ENCODE assay signal across 8 mouse cellular contexts in genomic region chr7:27259271-27259721, GRCm38 (mm10). TPM values are rescaled to one million over a fixed set of nuclear protein-coding genes. Genes with fewer than 3 reads are reported as not detected.
A peak's percentile ranks its signal among the peaks of the same experiment; 100 is the strongest.
DNase-seq lines count a peak whose midpoint lies in the region; ATAC-seq and TF ChIP-seq lines count a peak whose summit lies in the region.

No protein-coding gene starts in this region.

- ATAC-seq in kidney, embryonic 15.5 days (replicated peaks; ENCODE audit: low FRiP score) = 0 out of 2 replicates have a peak, but pooled peaks have one; percentile 7

- WGBS in kidney, embryonic 15.5 days = 7% methylated on average over 9 of the region's 9 CpGs

- H3K4me1 ChIP-seq in kidney, embryonic 15.5 days = peaks cover 39% of the 10 kb centered on the region
- peaks cover 67% of the 10 kb centered on the region for H3K4me1 ChIP-seq in E14TG2a.4 (replicated peaks; ENCODE audit: low read depth, low read length)

- no peak for DNase-seq in kidney, adult 18-20 months
- peak; percentile 74 for DNase-seq in cerebellum, adult 9-11 months
- peak; percentile 31 for DNase-seq in heart, postnatal 4 days
- peak; percentile 41 for DNase-seq in mesoderm, embryonic 11.5 days (ENCODE audit: low read depth, low spot score)
- no peak for DNase-seq in left cerebral cortex, adult 18-20 months (ENCODE audit: low spot score in 2 of 2)
- DNase-seq in urinary bladder, postnatal 14 days (ENCODE audit: low spot score) = no peak

- peak overlapping the region; percentile 79 for H3K9ac ChIP-seq in kidney, embryonic 15.5 days

- H3K4me3 ChIP-seq in kidney, embryonic 15.5 days (replicated peaks) = peak overlapping the region; percentile 84
- peak overlapping the region; percentile 85 for H3K4me3 ChIP-seq in E14TG2a.4 (replicated peaks; ENCODE audit: low read length)

- H3K27me3 ChIP-seq in kidney, embryonic 15.5 days = no peaks in the 10 kb centered on the region
- no peaks in the 10 kb centered on the region for H3K27me3 ChIP-seq in E14TG2a.4 (ENCODE audit: insufficient read depth, low read length)

- H3K9me3 ChIP-seq in kidney, embryonic 15.5 days (replicated peaks) = no peaks in the 10 kb centered on the region
- H3K9me3 ChIP-seq in E14TG2a.4 (ENCODE audit: low read length) = no peaks in the 10 kb centered on the region

- peak overlapping the region; percentile 67 for H3K27ac ChIP-seq in kidney, embryonic 15.5 days

- peaks cover 23% of the 10 kb centered on the region for H3K36me3 ChIP-seq in kidney, embryonic 15.5 days
- H3K36me3 ChIP-seq in E14TG2a.4 (ENCODE audit: insufficient read depth, low read length) = peaks cover 35% of the 10 kb centered on the region

- no peak for TF ChIP-seq CTCF in E14TG2a.4 (conservative IDR thresholded peaks at IDR 0.05; ENCODE audit: low read length)

- H3K4me2 ChIP-seq in kidney, embryonic 15.5 days = peak overlapping the region; percentile 92

RNA-seq across cellular contexts. Expression of gene Numbl, which starts 1.1 kb away (rescaled TPM):
- polyA plus RNA-seq in kidney, embryonic 15.5 days (2015; fragmentation: Nextera tagmentation; extraction: Ambion mirVana) = 15.3 and 18.5 TPM in 2 replicates
- total RNA-seq in heart, postnatal 4 days (2021) = 10 to 100 TPM; 11.5 to 12.1 TPM
- 100 to 1,000 TPM; 108 to 128 TPM for total RNA-seq in left cerebral cortex, adult 18-20 months (2021)

RNA-seq across cellular contexts. Expression of gene Coq8b, which starts 26.5 kb away (rescaled TPM):
- 20.9 and 23.1 TPM in 2 replicates for polyA plus RNA-seq in kidney, embryonic 15.5 days (2015; fragmentation: Nextera tagmentation; extraction: Ambion mirVana)
- total RNA-seq in heart, postnatal 4 days (2021) = 10 to 100 TPM; 10.2 to 11.2 TPM
- 10 to 100 TPM; 33.6 to 39.6 TPM for total RNA-seq in left cerebral cortex, adult 18-20 months (2021)

RNA-seq across cellular contexts. Expression of gene Itpkc, which starts 30.8 kb away (rescaled TPM):
- polyA plus RNA-seq in kidney, embryonic 15.5 days (2015; fragmentation: Nextera tagmentation; extraction: Ambion mirVana) = 4.4 and 5.2 TPM in 2 replicates
- total RNA-seq in heart, postnatal 4 days (2021) = 1 to 10 TPM; 4.6 to 5.3 TPM
- total RNA-seq in left cerebral cortex, adult 18-20 months (2021) = 10 to 100 TPM; 11.3 to 11.7 TPM

Comparison
In these comparisons a context has a peak if more than half of its experiments do, and no peak if none do; other contexts are left out.
1. DNase-seq: peak in cerebellum, adult 9-11 months (single experiment), heart, postnatal 4 days (single experiment) and mesoderm, embryonic 11.5 days (single experiment); none in kidney, adult 18-20 months (single experiment), left cerebral cortex, adult 18-20 months (0 of 2) and urinary bladder, postnatal 14 days (single experiment).
2. RNA of gene Numbl, which starts 1.1 kb away (total RNA-seq): 108 to 128 TPM in left cerebral cortex, adult 18-20 months; 11.5 to 12.1 TPM in heart, postnatal 4 days; every median in the first group is over 4 times any median in the second.